Mouse (Mus musculus) lung, embryonic 14.5 days (tissue): ENCODE results near the gene Kcnmb1. TPM values are rescaled to one million over a fixed set of nuclear protein-coding genes. Genes with fewer than 3 reads are reported as not detected.

Source experiments
- ATAC-seq: fragments of 200-750 bp; cut with Nextera tagmentation; 2 replicates; pipeline ENCODE4 v1.8.0; 2017; ENCODE audit warnings: mild to moderate bottlenecking, moderate TSS enrichment, moderate library complexity; ENCODE audit not compliant: insufficient read depth
- DNase-seq: peaks from one replicate; pipeline ENCODE4 v3.0.0-alpha.2; 2015
- H3K27ac ChIP-seq: fragments of 300-500 bp; sonication (generic); 2 replicates; pipeline ENCODE4 v1.5.1; 2014; ENCODE audit warnings: low read depth, mild to moderate bottlenecking, moderate library complexity
- H3K27me3 ChIP-seq: fragments of 300-500 bp; sonication (generic); 2 replicates; pipeline ENCODE4 v1.6.1; 2014; ENCODE audit warnings: low read length, control low read depth; ENCODE audit not compliant: insufficient read depth
- H3K36me3 ChIP-seq: fragments of 300-500 bp; sonication (generic); 2 replicates; pipeline ENCODE4 v1.6.1; 2014; ENCODE audit warnings: control low read depth; ENCODE audit not compliant: insufficient read depth
- H3K4me1 ChIP-seq: fragments of 300-500 bp; sonication (generic); 2 replicates; pipeline ENCODE4 v1.6.1; 2014; ENCODE audit warnings: antibody characterized with exemption, control low read depth; ENCODE audit not compliant: insufficient read depth
- H3K4me2 ChIP-seq: fragments of 300-500 bp; sonication (generic); 2 replicates; pipeline ENCODE4 v1.6.1; 2014; ENCODE audit warnings: mild to moderate bottlenecking
- H3K4me3 ChIP-seq: fragments of 300-500 bp; sonication (generic); 2 replicates; pipeline ENCODE4 v1.5.1; 2014; ENCODE audit warnings: low read depth, low read length
- H3K9ac ChIP-seq: fragments of 300-500 bp; sonication (generic); 2 replicates; pipeline ENCODE4 v1.6.1; 2014
- H3K9me3 ChIP-seq: fragments of 300-500 bp; sonication (generic); 2 replicates; pipeline ENCODE4 v1.6.1; 2016; ENCODE audit warnings: low read depth, low read length, control low read depth
- CTCF ChIP-seq: IDR thresholded peaks from 2 replicates; pipeline ENCODE4 v1.5.1; 2016; ENCODE audit warnings: antibody characterized with exemption, low read depth
- WGBS: fragments of 180-500 bp; shearing (Covaris S2); extraction: QIAGEN DNeasy Blood & Tissue Kit; methylation state at CpG from one replicate; pipeline ENCODE4 v1.1.7; 2014; 5-methylcytosine and 5-hydroxymethylcytosine counted together
- polyA plus RNA-seq: library from polyadenylated mRNA; unstranded; fragments of >200 nt; fragmentation: Nextera tagmentation; extraction: Ambion mirVana; gene quantifications from 2 replicates; pipeline ENCODE4 v1.2.1, GENCODE M21; 2014

Gene Kcnmb1
- polyA plus RNA-seq, 1 experiment from 2014 or later: 1.3 TPM

DNA sequence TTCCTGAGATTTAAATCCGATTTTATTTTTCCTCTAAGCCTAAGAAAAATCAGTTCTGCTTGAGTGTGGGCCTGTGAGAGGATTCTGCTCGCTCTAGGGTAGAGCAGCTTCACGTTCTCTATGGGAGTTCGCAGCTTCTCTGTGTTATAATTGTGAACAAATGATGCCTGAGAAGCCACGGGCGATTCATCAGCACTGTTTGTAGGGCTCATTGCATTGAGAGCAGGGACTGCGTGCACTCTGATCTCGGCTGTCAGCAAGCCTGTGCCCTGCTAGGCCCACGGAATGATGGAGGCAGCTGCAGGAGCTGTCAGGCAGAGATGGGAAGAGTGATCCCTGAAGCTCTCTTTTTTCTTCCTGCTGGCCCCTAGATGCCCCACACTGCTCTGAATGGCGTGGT is 35.4 kb downstream of the Kcnmb1 start:
- 62% methylated on average over 10 of the region's 10 CpGs for WGBS
- Histone ChIP-seq H3K4me3 (no peak overlapping the region), H3K4me2 (no peak overlapping the region), H3K9me3 (no peaks in the 10 kb centered on the region), H3K27me3 (0 out of 2 replicates have a peak, but pooled peaks cover 4% of the 10 kb centered on the region), H3K4me1 (no peaks in the 10 kb centered on the region), H3K9ac (no peak overlapping the region), H3K27ac (no peak overlapping the region), H3K36me3 (no peaks in the 10 kb centered on the region)
- TF ChIP-seq CTCF: no peak
- no peak for ATAC-seq
- no peak for DNase-seq

DNA sequence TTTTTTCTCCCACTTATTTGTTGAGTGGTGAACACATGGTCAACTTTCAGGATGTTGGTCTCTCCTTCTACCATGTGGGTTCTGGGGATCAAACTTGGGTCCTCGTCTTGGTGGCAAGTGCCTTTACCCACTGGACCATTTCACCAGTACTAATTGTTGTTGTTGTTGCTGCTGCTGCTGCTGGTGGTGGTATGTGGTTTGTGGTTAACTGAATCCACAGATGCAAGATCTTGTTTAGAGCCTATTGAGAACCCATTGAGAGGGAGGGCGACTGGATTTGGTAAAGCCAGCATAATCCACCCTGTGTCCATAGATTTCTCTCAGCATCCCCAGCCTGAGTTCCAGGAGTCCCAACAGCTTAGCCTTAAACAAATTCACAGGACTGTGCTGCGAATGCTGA is 37.6 kb downstream of the Kcnmb1 start:
- Histone ChIP-seq H3K9ac (no peak overlapping the region), H3K36me3 (no peaks in the 10 kb centered on the region), H3K4me1 (no peaks in the 10 kb centered on the region), H3K4me2 (no peak overlapping the region), H3K27me3 (no peaks in the 10 kb centered on the region), H3K4me3 (no peak overlapping the region), H3K9me3 (no peaks in the 10 kb centered on the region), H3K27ac (no peak overlapping the region)
- WGBS: 69% methylated on average over 3 of the region's 3 CpGs
- TF ChIP-seq CTCF: no peak
- ATAC-seq: no peak
- no peak for DNase-seq

DNA sequence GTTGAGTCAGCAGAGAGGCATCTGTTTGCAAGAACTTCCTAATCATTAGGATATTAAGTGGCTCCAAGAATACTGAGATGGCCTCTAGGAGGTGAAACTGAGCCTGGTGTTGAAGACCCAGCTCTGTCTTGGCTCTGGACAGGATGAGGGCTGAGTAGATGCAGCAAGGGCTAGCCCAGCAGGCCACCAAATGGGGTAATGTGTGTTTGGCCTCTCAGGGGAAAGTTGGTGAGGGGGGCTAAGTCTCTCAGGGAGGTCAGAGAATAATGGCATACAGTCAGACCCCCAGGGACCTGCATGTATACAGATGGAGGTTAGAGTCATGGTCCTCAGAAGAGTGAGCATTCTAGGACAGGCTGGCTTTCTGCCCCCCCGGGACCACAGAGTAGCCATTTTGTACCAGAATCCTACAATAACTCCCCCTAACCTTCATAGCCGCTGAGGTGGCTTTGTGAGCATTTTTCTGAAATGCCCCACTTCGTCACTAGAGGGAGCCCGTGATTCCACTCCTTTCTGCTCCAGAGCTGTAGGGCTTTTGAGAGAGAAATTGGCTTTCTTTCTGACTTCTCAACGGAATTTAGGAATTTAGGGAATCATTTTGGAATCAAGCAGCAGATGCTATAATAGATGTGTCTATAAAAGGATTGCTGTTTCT is 39.3 kb downstream of the Kcnmb1 start:
- WGBS: 8% methylated on average over 5 of the region's 5 CpGs
- DNase-seq (peak; percentile 82), ATAC-seq (no peak)
- Histone ChIP-seq H3K27me3 (no peaks in the 10 kb centered on the region), H3K9ac (no peak overlapping the region), H3K27ac (no peak overlapping the region), H3K9me3 (no peaks in the 10 kb centered on the region), H3K36me3 (no peaks in the 10 kb centered on the region), H3K4me3 (no peak overlapping the region), H3K4me2 (no peak overlapping the region), H3K4me1 (no peaks in the 10 kb centered on the region)
- peak; percentile 75 for TF ChIP-seq CTCF

DNA sequence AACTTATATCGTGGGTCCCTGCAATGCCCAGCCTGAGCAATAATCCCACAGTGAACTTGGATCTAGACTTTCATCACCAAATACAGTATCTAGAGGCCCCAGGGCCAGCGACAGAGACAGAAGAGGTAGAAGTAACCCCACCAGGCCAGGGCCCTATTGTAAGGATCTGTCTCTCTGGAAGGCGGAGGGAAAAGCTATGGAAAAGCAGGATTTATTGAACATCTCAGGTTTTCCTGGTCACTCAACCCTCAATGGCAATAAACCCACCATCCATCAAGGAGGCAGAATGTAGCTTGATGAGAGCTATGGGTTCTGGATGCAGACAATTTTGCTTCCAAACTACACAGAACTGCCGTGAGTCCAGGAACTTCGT is 39.8 kb downstream of the Kcnmb1 start:
- no peaks in the 10 kb centered on the region for H3K9me3 ChIP-seq
- no peaks in the 10 kb centered on the region for H3K27me3 ChIP-seq
- no peak for ATAC-seq
- 73% methylated on average over 5 of the region's 5 CpGs for WGBS
- TF ChIP-seq CTCF: no peak
- no peaks in the 10 kb centered on the region for H3K36me3 ChIP-seq
- DNase-seq: no peak
- H3K4me1 ChIP-seq: no peaks in the 10 kb centered on the region
- no peak overlapping the region for H3K4me3 ChIP-seq
- H3K27ac ChIP-seq: no peak overlapping the region
- H3K9ac ChIP-seq: no peak overlapping the region
- H3K4me2 ChIP-seq: no peak overlapping the region

DNA sequence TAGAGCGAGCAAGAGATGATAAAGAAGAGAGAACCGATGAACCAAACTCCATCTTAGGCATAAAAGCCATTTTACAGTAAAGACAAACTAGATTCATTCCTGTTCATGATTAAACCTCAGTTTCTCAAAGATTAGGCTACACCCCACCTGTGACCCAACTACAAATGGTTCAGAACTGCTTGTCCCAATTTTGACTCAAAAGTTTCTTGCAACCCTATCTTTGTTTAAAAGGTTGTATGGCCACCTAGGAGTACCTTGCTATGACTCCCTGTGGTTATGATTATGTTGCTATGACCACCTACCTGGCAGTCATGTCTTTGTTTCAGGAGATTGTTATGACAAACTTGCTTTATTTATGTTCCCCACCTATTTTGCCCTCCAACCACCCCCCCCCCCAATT is 44.8 kb downstream of the Kcnmb1 start:
- no peak overlapping the region for H3K4me3 ChIP-seq
- 71% methylated on average over 2 of the region's 2 CpGs for WGBS
- no peak for ATAC-seq
- H3K4me2 ChIP-seq: no peak overlapping the region
- no peaks in the 10 kb centered on the region for H3K36me3 ChIP-seq
- no peak overlapping the region for H3K27ac ChIP-seq
- no peak for TF ChIP-seq CTCF
- H3K4me1 ChIP-seq: no peaks in the 10 kb centered on the region
- H3K27me3 ChIP-seq: no peaks in the 10 kb centered on the region
- DNase-seq: no peak
- no peak overlapping the region for H3K9ac ChIP-seq
- H3K9me3 ChIP-seq: no peaks in the 10 kb centered on the region

DNA sequence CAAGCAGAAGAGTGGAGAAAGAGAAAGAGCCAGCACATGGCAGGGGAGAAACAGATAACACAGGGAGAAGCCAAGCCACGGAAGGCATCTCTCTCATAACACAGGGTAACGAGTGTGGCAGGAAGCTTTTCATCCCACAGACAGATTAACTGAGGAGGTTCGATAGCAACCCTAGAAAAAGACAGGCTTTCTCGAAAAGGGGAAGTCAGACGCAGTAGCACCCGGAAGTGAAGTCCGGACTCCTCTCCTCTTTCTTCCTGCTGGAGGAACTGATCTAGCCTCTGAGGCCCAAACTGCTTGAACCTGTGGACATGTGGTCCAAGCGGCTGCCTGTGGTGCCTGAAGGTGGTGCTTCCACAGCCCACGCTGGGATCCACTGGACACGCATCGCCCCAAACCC is 45.4 kb downstream of the Kcnmb1 start:
- WGBS: 76% methylated on average over 11 of the region's 11 CpGs
- no peaks in the 10 kb centered on the region for H3K9me3 ChIP-seq
- H3K27ac ChIP-seq: no peak overlapping the region
- no peak for DNase-seq
- H3K9ac ChIP-seq: no peak overlapping the region
- no peak overlapping the region for H3K4me3 ChIP-seq
- no peaks in the 10 kb centered on the region for H3K36me3 ChIP-seq
- no peak for TF ChIP-seq CTCF
- H3K4me1 ChIP-seq: no peaks in the 10 kb centered on the region
- H3K4me2 ChIP-seq: no peak overlapping the region
- no peak for ATAC-seq
- H3K27me3 ChIP-seq: no peaks in the 10 kb centered on the region

DNA sequence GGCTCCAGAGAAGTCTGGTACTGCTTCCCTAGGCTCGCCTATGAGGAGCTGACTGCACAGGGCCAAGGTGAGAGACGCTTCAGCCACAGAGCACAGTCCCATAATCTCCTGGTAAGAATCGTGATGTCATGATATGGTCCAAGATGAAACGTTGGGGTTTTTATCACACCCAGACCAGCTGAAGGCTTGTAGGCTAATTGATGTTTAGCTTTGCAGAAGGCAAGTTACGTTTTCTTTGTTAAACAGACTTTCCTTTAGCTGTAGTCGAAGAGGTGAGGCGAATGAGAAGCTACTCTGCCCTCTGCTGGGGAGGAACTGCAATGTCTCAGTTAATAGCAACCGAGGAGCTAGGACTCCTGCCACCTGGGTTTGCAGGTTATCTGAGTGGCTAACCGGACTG is 45.9 kb downstream of the Kcnmb1 start:
- DNase-seq (peak; percentile 82), ATAC-seq (no peak)
- no peak overlapping the region for H3K27ac ChIP-seq
- no peak overlapping the region for H3K4me3 ChIP-seq
- no peaks in the 10 kb centered on the region for H3K36me3 ChIP-seq
- H3K9ac ChIP-seq: no peak overlapping the region
- H3K4me2 ChIP-seq: no peak overlapping the region
- no peaks in the 10 kb centered on the region for H3K4me1 ChIP-seq
- no peaks in the 10 kb centered on the region for H3K27me3 ChIP-seq
- 30% methylated on average over 9 of the region's 9 CpGs for WGBS
- peak; percentile 77 for TF ChIP-seq CTCF
- no peaks in the 10 kb centered on the region for H3K9me3 ChIP-seq
